Comparison of ENCODE assay signal across 10 mouse cellular contexts in the genomic region with DNA sequence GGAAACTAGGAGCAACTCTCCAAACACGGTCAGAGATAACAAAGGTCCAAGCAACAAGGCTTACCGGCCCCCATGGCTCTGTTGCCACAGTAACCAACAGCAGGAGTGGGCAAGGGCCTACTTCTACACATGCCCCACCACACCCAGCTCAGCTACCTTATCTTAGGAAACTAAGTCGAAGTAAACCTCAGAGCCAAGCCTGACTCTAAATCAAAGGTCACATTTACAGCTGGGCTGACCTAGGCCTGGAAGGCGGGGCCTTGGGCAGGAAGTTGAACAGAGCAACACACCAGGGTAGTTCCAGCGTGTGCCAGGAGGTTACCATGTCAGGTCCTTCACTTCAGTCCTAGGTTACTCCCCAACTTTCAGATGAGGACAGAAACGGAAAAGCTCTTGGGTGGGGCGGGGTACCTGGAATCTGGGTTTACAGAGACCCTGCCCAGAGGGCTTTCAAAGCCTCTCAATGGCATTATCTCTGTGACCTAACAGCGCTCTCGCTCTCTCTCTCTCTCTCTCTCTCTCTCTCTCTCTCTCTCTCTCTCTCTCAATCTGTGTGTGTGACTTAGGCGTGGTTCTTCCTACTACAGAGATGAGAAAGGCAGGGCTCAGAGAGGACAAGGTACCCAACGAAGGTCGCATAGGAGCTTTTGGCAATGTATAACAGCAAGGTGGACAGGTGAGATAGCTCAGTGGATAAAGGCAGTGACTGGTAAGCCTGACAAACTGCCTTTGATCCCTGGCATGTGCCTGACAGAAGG. TPM values are rescaled to one million over a fixed set of nuclear protein-coding genes. Genes with fewer than 3 reads are reported as not detected.
DNase-seq lines count a peak whose midpoint lies in the region; ATAC-seq and TF ChIP-seq lines count a peak whose summit lies in the region.
"Had no signal": no experiment of that assay in that cellular context is flagged by ENCODE, and none has a peak within 500 bp of the region (broad histone marks: within the 10 kb centered on the region; RNA-seq: fewer than 3 reads in every experiment).

No protein-coding gene starts in this region.

- H3K27me3 ChIP-seq in heart, embryonic 16.5 days (ENCODE audit: control insufficient read depth, insufficient read depth, low read length), result no peaks in the 10 kb centered on the region
- H3K27me3 ChIP-seq in G1E (ENCODE audit: insufficient read depth, low read length), result peaks cover 53% of the 10 kb centered on the region
- H3K27me3 ChIP-seq in liver, embryonic 12.5 days (replicated peaks), result peaks cover 10% of the 10 kb centered on the region; the same call in 1 of the 2 replicates
- no peaks in the 10 kb centered on the region for H3K27me3 ChIP-seq in stomach, embryonic 14.5 days (ENCODE audit: control insufficient read depth, insufficient read depth, low read length)
- H3K27me3 ChIP-seq in forebrain, embryonic 16.5 days (replicated peaks; ENCODE audit: control insufficient read depth, insufficient read depth, low read length), result no peaks in the 10 kb centered on the region
- H3K27me3 ChIP-seq: embryonic facial prominence, embryonic 13.5 days; midbrain, embryonic 12.5 days had no signal

- H3K9ac ChIP-seq in heart, embryonic 16.5 days (ENCODE audit: low read length), result no peak overlapping the region
- H3K9ac ChIP-seq in liver, embryonic 12.5 days, result 0 out of 2 replicates have a peak overlapping the region, but pooled peaks have one; percentile 13
- H3K9ac ChIP-seq in stomach, embryonic 14.5 days (replicated peaks; ENCODE audit: low read depth, low read length), result no peak overlapping the region
- no peak overlapping the region for H3K9ac ChIP-seq in forebrain, embryonic 16.5 days (replicated peaks; ENCODE audit: low read depth, low read length)
- H3K9ac ChIP-seq: embryonic facial prominence, embryonic 13.5 days; midbrain, embryonic 12.5 days had no signal

- no peak overlapping the region for H3K4me3 ChIP-seq in heart, embryonic 16.5 days (ENCODE audit: low read length)
- no peak overlapping the region; the same call in 1 of the 2 replicates for H3K4me3 ChIP-seq in G1E (ENCODE audit: low read depth, low read length)
- no peak overlapping the region for H3K4me3 ChIP-seq in liver, embryonic 12.5 days
- H3K4me3 ChIP-seq in stomach, embryonic 14.5 days (ENCODE audit: low read depth, low read length), result no peak overlapping the region
- H3K4me3 ChIP-seq in forebrain, embryonic 16.5 days (replicated peaks; ENCODE audit: low read length), result no peak overlapping the region
- H3K4me3 ChIP-seq: embryonic facial prominence, embryonic 13.5 days; midbrain, embryonic 12.5 days had no signal

- no peaks in the 10 kb centered on the region for H3K9me3 ChIP-seq in heart, embryonic 16.5 days (replicated peaks; ENCODE audit: control insufficient read depth, low read length)
- H3K9me3 ChIP-seq in G1E (replicated peaks), result no peaks in the 10 kb centered on the region
- H3K9me3 ChIP-seq in liver, embryonic 12.5 days (replicated peaks), result no peaks in the 10 kb centered on the region
- no peaks in the 10 kb centered on the region for H3K9me3 ChIP-seq in stomach, embryonic 14.5 days (ENCODE audit: control insufficient read depth, low read depth, low read length)
- H3K9me3 ChIP-seq in forebrain, embryonic 16.5 days (ENCODE audit: control insufficient read depth, low read length), result no peaks in the 10 kb centered on the region
- H3K9me3 ChIP-seq: embryonic facial prominence, embryonic 13.5 days; midbrain, embryonic 12.5 days had no signal

- no peak overlapping the region for H3K27ac ChIP-seq in heart, embryonic 16.5 days (ENCODE audit: low read length)
- H3K27ac ChIP-seq in liver, embryonic 12.5 days, result peak overlapping the region; percentile 61
- peak overlapping the region; percentile 71 for H3K27ac ChIP-seq in stomach, embryonic 14.5 days (ENCODE audit: low read length)
- H3K27ac ChIP-seq in forebrain, embryonic 16.5 days (ENCODE audit: low read length), result no peak overlapping the region
- H3K27ac ChIP-seq: embryonic facial prominence, embryonic 13.5 days; midbrain, embryonic 12.5 days had no signal

- intact Hi-C loops in heart, postnatal 36 days (cut with DNase I), result no loop called here
- intact Hi-C loops in left cerebral cortex, postnatal 4 days (cut with DNase I), result no loop called here

- peak; percentile 41; the same call in 1 of the 2 replicates for ATAC-seq in heart, embryonic 16.5 days (replicated peaks; ENCODE audit: extremely low read depth, insufficient read depth, low FRiP score)
- peak; percentile 66 for ATAC-seq in G1E (ENCODE audit: extremely low read depth, insufficient number of reproducible peaks, low FRiP score, poor library complexity, severe bottlenecking)
- peak; percentile 41 for ATAC-seq in liver, embryonic 12.5 days
- peak; percentile 91 for ATAC-seq in stomach, embryonic 14.5 days (ENCODE audit: insufficient number of reproducible peaks, insufficient read depth, low FRiP score, low read depth)
- ATAC-seq in forebrain, embryonic 16.5 days, result no peak

- H3K4me1 ChIP-seq in heart, embryonic 16.5 days (ENCODE audit: control insufficient read depth, insufficient read depth, low read length), result peaks cover 18% of the 10 kb centered on the region
- H3K4me1 ChIP-seq in G1E (ENCODE audit: insufficient read depth, low read depth, low read length), result peaks cover 36% of the 10 kb centered on the region
- peaks cover 48% of the 10 kb centered on the region for H3K4me1 ChIP-seq in liver, embryonic 12.5 days
- H3K4me1 ChIP-seq in stomach, embryonic 14.5 days (ENCODE audit: control insufficient read depth, insufficient read depth, low read length), result 0 out of 2 replicates have a peak, but pooled peaks cover 3% of the 10 kb centered on the region
- no peaks in the 10 kb centered on the region for H3K4me1 ChIP-seq in forebrain, embryonic 16.5 days (replicated peaks; ENCODE audit: control insufficient read depth, insufficient read depth, low read length)
- H3K4me1 ChIP-seq: embryonic facial prominence, embryonic 13.5 days; midbrain, embryonic 12.5 days had no signal

- H3K4me2 ChIP-seq in heart, embryonic 16.5 days (ENCODE audit: low read depth, low read length), result no peak overlapping the region
- 0 out of 2 replicates have a peak overlapping the region, but pooled peaks have one; percentile 4 for H3K4me2 ChIP-seq in liver, embryonic 12.5 days
- H3K4me2 ChIP-seq in stomach, embryonic 14.5 days (replicated peaks; ENCODE audit: low read depth, low read length), result no peak overlapping the region
- H3K4me2 ChIP-seq in forebrain, embryonic 16.5 days (ENCODE audit: low read length), result no peak overlapping the region
- H3K4me2 ChIP-seq: embryonic facial prominence, embryonic 13.5 days; midbrain, embryonic 12.5 days had no signal

- H3K36me3 ChIP-seq in heart, embryonic 16.5 days (ENCODE audit: control insufficient read depth, insufficient read depth), result no peaks in the 10 kb centered on the region
- H3K36me3 ChIP-seq in G1E (replicated peaks), result no peaks in the 10 kb centered on the region
- H3K36me3 ChIP-seq in liver, embryonic 12.5 days, result no peaks in the 10 kb centered on the region; the same call in 1 of the 2 replicates
- H3K36me3 ChIP-seq in stomach, embryonic 14.5 days (ENCODE audit: control insufficient read depth, insufficient read depth, low read length), result peaks cover 12% of the 10 kb centered on the region
- no peaks in the 10 kb centered on the region for H3K36me3 ChIP-seq in forebrain, embryonic 16.5 days (ENCODE audit: control insufficient read depth, insufficient read depth)

- no peak for DNase-seq in heart, postnatal 36 days
- peak; percentile 43 for DNase-seq in G1E (ENCODE audit: low spot score)
- no peak for DNase-seq in gastrocnemius, adult 8-10 months (ENCODE audit: low spot score in 2 of 2)
- no peak for DNase-seq in left cerebral cortex, postnatal 4 days

- 52% methylated on average over 12 of the region's 12 CpGs for WGBS in heart, embryonic 16.5 days
- 39% methylated on average over 12 of the region's 12 CpGs for WGBS in liver, embryonic 12.5 days (ENCODE audit: insufficient replicate concordance)
- 51% methylated on average over 12 of the region's 12 CpGs for WGBS in stomach, embryonic 14.5 days
- 82% methylated on average over 12 of the region's 12 CpGs for WGBS in forebrain, embryonic 16.5 days

- no peak for TF ChIP-seq CTCF in G1E (IDR thresholded peaks at IDR 0.05; ENCODE audit: low read depth, low read length)

RNA-seq across cellular contexts. Expression of gene Rps6ka1, which starts 8.3 kb away (rescaled TPM):
- polyA plus RNA-seq in heart, embryonic 16.5 days (2015; fragmentation: Nextera tagmentation; extraction: Ambion mirVana), result 18.7 and 19.7 TPM in 2 replicates
- total RNA-seq in heart, postnatal 36 days (2021), result 1 to 10 TPM; 5.1 to 6.4 TPM
- total RNA-seq in G1E (2014; fragmentation: Nextera tagmentation), result 27.3 and 29.6 TPM in 2 replicates
- 29.7 and 35.9 TPM in 2 replicates for total RNA-seq in G1E (2017)
- 22.3 and 27.4 TPM in 2 replicates for polyA plus RNA-seq in G1E (2012)
- polyA plus RNA-seq in liver, embryonic 12.5 days (2016; fragmentation: Nextera tagmentation; extraction: Ambion mirVana), result 60.9 and 63.1 TPM in 2 replicates
- 58.8 and 60.1 TPM in 2 replicates for polyA plus RNA-seq in stomach, embryonic 14.5 days (2014; fragmentation: Nextera tagmentation; extraction: Ambion mirVana)
- polyA plus RNA-seq in forebrain, embryonic 16.5 days (2015; fragmentation: Nextera tagmentation; extraction: Ambion mirVana), result 17.6 and 19.2 TPM in 2 replicates
- total RNA-seq in gastrocnemius, adult 8-10 months (2022), result 1 to 10 TPM; 3.3 to 4.7 (median 4.0) TPM
- total RNA-seq in left cerebral cortex, postnatal 4 days (2021), result 10 to 100 TPM; 16.8 to 18.7 TPM

Comparison
In these comparisons a context has a peak if more than half of its experiments do, and no peak if none do; other contexts are left out.
1. H3K27ac ChIP-seq: peak in liver, embryonic 12.5 days (single experiment) and stomach, embryonic 14.5 days (single experiment); none in heart, embryonic 16.5 days (single experiment) and forebrain, embryonic 16.5 days (single experiment).